Mouse (Mus musculus) stomach, postnatal 0 days (tissue): Measurements from ENCODE around the gene Mc3r. TPM values are rescaled to one million over a fixed set of nuclear protein-coding genes. Genes with fewer than 3 reads are reported as not detected.

Experiments
- ATAC-seq: fragments of 200-750 bp; cut with Nextera tagmentation; 2 replicates; pipeline ENCODE4 v1.8.0; 2017; ENCODE audit not compliant: low FRiP score, low TSS enrichment
- DNase-seq: peaks from one replicate; pipeline ENCODE4 v3.0.0-alpha.2; 2016; ENCODE audit warnings: low spot score
- H3K27ac ChIP-seq: fragments of 300-500 bp; sonication (generic); replicated peaks from 2 replicates; pipeline ENCODE4 v1.5.1; 2014; ENCODE audit warnings: mild to moderate bottlenecking, control low read depth
- H3K27me3 ChIP-seq: fragments of 300-500 bp; sonication (generic); 2 replicates; pipeline ENCODE4 v1.6.1; 2014; ENCODE audit warnings: low read length; ENCODE audit not compliant: control insufficient read depth, insufficient read depth
- H3K36me3 ChIP-seq: fragments of 300-500 bp; sonication (generic); 2 replicates; pipeline ENCODE4 v1.6.1; 2014; ENCODE audit warnings: low read length, mixed read lengths; ENCODE audit not compliant: control insufficient read depth, insufficient read depth
- H3K4me1 ChIP-seq: fragments of 300-500 bp; sonication (generic); replicated peaks from 2 replicates; pipeline ENCODE4 v1.6.1; 2014; ENCODE audit warnings: antibody characterized with exemption; ENCODE audit not compliant: control insufficient read depth, insufficient read depth
- H3K4me2 ChIP-seq: fragments of 300-500 bp; sonication (generic); replicated peaks from 2 replicates; pipeline ENCODE4 v1.6.1; 2014; ENCODE audit warnings: low read depth, mild to moderate bottlenecking, control low read depth, moderate library complexity
- H3K4me3 ChIP-seq: fragments of 300-500 bp; sonication (generic); 2 replicates; pipeline ENCODE4 v1.5.1; 2014; ENCODE audit warnings: low read depth, low read length, control low read depth
- H3K9ac ChIP-seq: fragments of 300-500 bp; sonication (generic); 2 replicates; pipeline ENCODE4 v1.6.1; 2014; ENCODE audit warnings: mild to moderate bottlenecking, low read length, control low read depth, mixed read lengths
- H3K9me3 ChIP-seq: fragments of 300-500 bp; sonication (generic); 2 replicates; pipeline ENCODE4 v1.6.1; 2016; ENCODE audit warnings: low read length; ENCODE audit not compliant: control insufficient read depth
- CTCF ChIP-seq: IDR thresholded peaks from 2 replicates; pipeline ENCODE4 v1.5.1; 2016; ENCODE audit warnings: antibody characterized with exemption, low read depth, mild to moderate bottlenecking, moderate library complexity
- EP300 ChIP-seq: optimal IDR thresholded peaks from 2 replicates; pipeline ENCODE3; 2016; ENCODE audit warnings: antibody characterized with exemption
- WGBS: fragments of 180-500 bp; shearing (Covaris S2); extraction: QIAGEN DNeasy Blood & Tissue Kit; methylation state at CpG from one replicate; pipeline ENCODE4 v1.1.7; 2014; 5-methylcytosine and 5-hydroxymethylcytosine counted together
- polyA plus RNA-seq: library from polyadenylated mRNA; unstranded; fragments of >200 nt; fragmentation: Nextera tagmentation; extraction: Ambion mirVana; gene quantifications from 2 replicates; pipeline ENCODE4 v1.2.1, GENCODE M21; 2015

The Mc3r gene
- polyA plus RNA-seq, 1 experiment from 2014 or later: not detected

GRCm38 (mm10) chr2:172215508-172216162 is 32.7 kb upstream of the Mc3r start:
- H3K9ac ChIP-seq: no peak overlapping the region
- WGBS: 28% methylated on average over 11 of the region's 11 CpGs
- H3K9me3 ChIP-seq: no peaks in the 10 kb centered on the region
- no peaks in the 10 kb centered on the region for H3K36me3 ChIP-seq
- no peaks in the 10 kb centered on the region for H3K27me3 ChIP-seq
- ATAC-seq (no peak), DNase-seq (peak; percentile 59)
- no peak overlapping the region for H3K27ac ChIP-seq
- H3K4me3 ChIP-seq: no peak overlapping the region
- H3K4me1 ChIP-seq: no peaks in the 10 kb centered on the region
- TF ChIP-seq EP300 (no peak), CTCF (peak; percentile 94)
- H3K4me2 ChIP-seq: no peak overlapping the region

- no peak for ATAC-seq
- DNase-seq: no peak
These were observed 32.0 kb upstream of the Mc3r start for GRCm38 (mm10) chr2:172216163-172216915.

GRCm38 (mm10) chr2:172217886-172218285 is 30.4 kb upstream of the Mc3r start:
- H3K9me3 ChIP-seq: no peaks in the 10 kb centered on the region
- no peaks in the 10 kb centered on the region for H3K4me1 ChIP-seq
- no peaks in the 10 kb centered on the region for H3K27me3 ChIP-seq
- DNase-seq (no peak), ATAC-seq (no peak)
- WGBS: 56% methylated on average over 7 of the region's 8 CpGs
- TF ChIP-seq EP300 (no peak), CTCF (no peak)
- H3K4me2 ChIP-seq: no peak overlapping the region
- no peak overlapping the region for H3K4me3 ChIP-seq
- no peaks in the 10 kb centered on the region for H3K36me3 ChIP-seq
- no peak overlapping the region for H3K27ac ChIP-seq
- H3K9ac ChIP-seq: no peak overlapping the region

More at GRCm38 (mm10) chr2:172216163-172216915, 32.0 kb upstream of the Mc3r start:
- H3K9me3 ChIP-seq: no peaks in the 10 kb centered on the region
- WGBS: 59% methylated on average over 17 of the region's 17 CpGs
- H3K4me3 ChIP-seq: no peak overlapping the region
- TF ChIP-seq CTCF: no peak
- TF ChIP-seq EP300: no peak
- no peak overlapping the region for H3K4me2 ChIP-seq
- H3K27me3 ChIP-seq: no peaks in the 10 kb centered on the region
- no peak overlapping the region for H3K9ac ChIP-seq
- H3K36me3 ChIP-seq: no peaks in the 10 kb centered on the region
- H3K27ac ChIP-seq: no peak overlapping the region
- H3K4me1 ChIP-seq: no peaks in the 10 kb centered on the region

GRCm38 (mm10) chr2:172219186-172219585 is 29.1 kb upstream of the Mc3r start:
- no peak for ATAC-seq
- Histone ChIP-seq H3K36me3 (no peaks in the 10 kb centered on the region), H3K4me3 (no peak overlapping the region), H3K9me3 (no peaks in the 10 kb centered on the region), H3K9ac (no peak overlapping the region), H3K27me3 (no peaks in the 10 kb centered on the region), H3K4me2 (no peak overlapping the region), H3K27ac (no peak overlapping the region), H3K4me1 (no peaks in the 10 kb centered on the region)
- DNase-seq: no peak
- TF ChIP-seq CTCF (peak; percentile 23; the same call in 1 of the 2 replicates), EP300 (no peak)
- 56% methylated on average over 5 of the region's 5 CpGs for WGBS

GRCm38 (mm10) chr2:172221656-172222393 is 26.5 kb upstream of the Mc3r start:
- DNase-seq: peak; percentile 74
- Histone ChIP-seq H3K9me3 (no peaks in the 10 kb centered on the region), H3K36me3 (no peaks in the 10 kb centered on the region), H3K4me3 (no peak overlapping the region), H3K27me3 (no peaks in the 10 kb centered on the region), H3K4me2 (no peak overlapping the region), H3K9ac (no peak overlapping the region), H3K4me1 (no peaks in the 10 kb centered on the region), H3K27ac (no peak overlapping the region)
- 8% methylated on average over 16 of the region's 16 CpGs for WGBS
- TF ChIP-seq EP300 (no peak), CTCF (peak; percentile 92)
- ATAC-seq: no peak
